Mouse (Mus musculus) embryonic facial prominence, embryonic 11.5 days (tissue): Measurements from ENCODE around the gene Il2ra. TPM values are rescaled to one million over a fixed set of nuclear protein-coding genes. Genes with fewer than 3 reads are reported as not detected.
"Not testable (repeated sequence)": the region's sequence is repeated elsewhere in the genome, so short reads cannot be mapped to it uniquely, and the experiment has no call there.

Source experiments
- ATAC-seq: fragments of 200-750 bp; cut with Nextera tagmentation; replicated peaks from 2 replicates; pipeline ENCODE4 v1.8.0; 2017; ENCODE audit warnings: low read depth; ENCODE audit not compliant: insufficient number of reproducible peaks, low FRiP score, low TSS enrichment
- DNase-seq: peaks from one replicate; pipeline ENCODE4 v3.0.0-alpha.2; 2015; ENCODE audit warnings: low spot score
- H3K27ac ChIP-seq: fragments of 300-500 bp; sonication (generic); replicated peaks from 2 replicates; pipeline ENCODE4 v1.5.1; 2014; ENCODE audit warnings: mild to moderate bottlenecking, low read depth, low read length, control low read depth
- H3K27me3 ChIP-seq: fragments of 300-500 bp; sonication (generic); 2 replicates; pipeline ENCODE4 v1.6.1; 2014; ENCODE audit warnings: mild to moderate bottlenecking, low read length, moderate library complexity, mixed read lengths; ENCODE audit not compliant: control insufficient read depth, insufficient read depth
- H3K36me3 ChIP-seq: fragments of 300-500 bp; sonication (generic); replicated peaks from 2 replicates; pipeline ENCODE4 v1.6.1; 2014; ENCODE audit warnings: low read depth, mild to moderate bottlenecking, low read length, moderate library complexity, mixed read lengths; ENCODE audit not compliant: control insufficient read depth, insufficient read depth
- H3K4me1 ChIP-seq: fragments of 300-500 bp; sonication (generic); 2 replicates; pipeline ENCODE4 v1.6.1; 2014; ENCODE audit warnings: low read length, mixed read lengths; ENCODE audit not compliant: control insufficient read depth, insufficient read depth
- H3K4me2 ChIP-seq: fragments of 300-500 bp; sonication (generic); 2 replicates; pipeline ENCODE4 v1.6.1; 2014; ENCODE audit warnings: low read depth, mild to moderate bottlenecking, control low read depth, low read length, moderate library complexity
- H3K4me3 ChIP-seq: fragments of 300-500 bp; sonication (generic); 2 replicates; pipeline ENCODE4 v1.5.1; 2014; ENCODE audit warnings: low read depth, low read length, control low read depth
- H3K9ac ChIP-seq: fragments of 300-500 bp; sonication (generic); replicated peaks from 2 replicates; pipeline ENCODE4 v1.6.1; 2014; ENCODE audit warnings: mild to moderate bottlenecking, control low read depth, low read length
- H3K9me3 ChIP-seq: fragments of 300-500 bp; sonication (generic); replicated peaks from 2 replicates; pipeline ENCODE4 v1.6.1; 2016; ENCODE audit warnings: mild to moderate bottlenecking, low read length, inconsistent platforms, mixed read lengths; ENCODE audit not compliant: control insufficient read depth
- WGBS: fragments of 180-500 bp; shearing (Covaris S2); extraction: QIAGEN DNeasy Blood & Tissue Kit; methylation state at CpG from one replicate; pipeline ENCODE4 v1.1.7; 2014; 5-methylcytosine and 5-hydroxymethylcytosine counted together
- polyA plus RNA-seq: library from polyadenylated mRNA; unstranded; fragments of >200 nt; fragmentation: Nextera tagmentation; extraction: Ambion mirVana; gene quantifications from 2 replicates; pipeline ENCODE4 v1.2.1, GENCODE M21; 2014

Il2ra gene
- polyA plus RNA-seq, 1 experiment from 2014 or later: not detected

DNA sequence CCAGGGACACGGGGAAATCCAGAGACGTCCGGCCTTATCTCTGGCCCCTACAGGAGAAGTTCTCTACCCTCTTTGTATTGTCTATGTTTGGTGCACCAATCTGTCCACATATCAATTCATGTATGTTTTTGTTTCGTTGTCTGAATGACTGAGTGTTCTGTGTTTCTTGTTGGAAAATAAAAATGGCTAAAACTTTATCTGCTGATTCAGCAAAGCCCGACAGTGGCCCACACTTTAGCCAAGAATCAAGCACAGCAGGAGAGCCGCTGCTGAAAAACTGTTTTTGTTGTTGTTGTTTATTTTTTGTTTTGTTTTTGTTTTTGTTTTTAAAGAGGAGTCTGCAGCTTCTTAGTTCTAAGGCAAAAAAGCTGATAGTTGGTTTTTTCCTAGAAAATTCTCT is 29.7 kb upstream of the Il2ra start:
- not testable (repeated sequence) for H3K4me1 ChIP-seq, H3K9me3 ChIP-seq, H3K4me3 ChIP-seq, H3K36me3 ChIP-seq, DNase-seq, H3K4me2 ChIP-seq, H3K27ac ChIP-seq, H3K9ac ChIP-seq, H3K27me3 ChIP-seq, ATAC-seq
- WGBS: 85% methylated on average over 6 of the region's 6 CpGs

DNA sequence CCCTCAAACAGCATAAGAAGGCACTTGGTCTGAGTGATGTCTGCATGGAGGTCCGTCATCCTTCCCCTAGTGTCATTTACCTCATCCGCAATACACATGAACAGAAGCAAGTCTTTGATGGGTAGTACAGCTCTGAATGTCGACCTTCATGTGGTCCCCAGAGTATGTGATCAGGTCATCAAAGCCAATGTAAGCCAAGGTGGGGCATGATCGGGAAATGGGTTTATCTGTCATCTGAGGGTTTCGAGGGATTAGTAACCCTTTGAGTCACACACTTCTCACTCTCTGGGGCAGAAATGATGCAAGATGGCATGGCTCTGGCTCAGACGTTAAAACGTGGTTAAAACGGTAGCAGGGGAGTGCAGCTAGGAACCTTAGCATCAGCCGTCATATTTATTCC is 25.8 kb upstream of the Il2ra start:
- WGBS: 87% methylated on average over 9 of the region's 9 CpGs
- H3K4me3 ChIP-seq: no peak overlapping the region
- no peak overlapping the region for H3K27ac ChIP-seq
- ATAC-seq (no peak), DNase-seq (no peak)
- no peaks in the 10 kb centered on the region for H3K4me1 ChIP-seq
- no peaks in the 10 kb centered on the region for H3K36me3 ChIP-seq
- H3K9me3 ChIP-seq: no peaks in the 10 kb centered on the region
- no peak overlapping the region for H3K9ac ChIP-seq
- no peaks in the 10 kb centered on the region for H3K27me3 ChIP-seq
- no peak overlapping the region for H3K4me2 ChIP-seq

- H3K4me1 ChIP-seq: no peaks in the 10 kb centered on the region
- H3K27me3 ChIP-seq: no peaks in the 10 kb centered on the region
- H3K4me2 ChIP-seq: no peak overlapping the region
- 74% methylated on average over 2 of the region's 2 CpGs for WGBS
- no peak for DNase-seq
- ATAC-seq: no peak
- H3K9ac ChIP-seq: no peak overlapping the region
- no peaks in the 10 kb centered on the region for H3K9me3 ChIP-seq
- no peak overlapping the region for H3K4me3 ChIP-seq
- H3K27ac ChIP-seq: no peak overlapping the region
- H3K36me3 ChIP-seq: no peaks in the 10 kb centered on the region
These were observed 23.0 kb upstream of the Il2ra start for GRCm38 (mm10) chr2:11619598-11619997.

DNA sequence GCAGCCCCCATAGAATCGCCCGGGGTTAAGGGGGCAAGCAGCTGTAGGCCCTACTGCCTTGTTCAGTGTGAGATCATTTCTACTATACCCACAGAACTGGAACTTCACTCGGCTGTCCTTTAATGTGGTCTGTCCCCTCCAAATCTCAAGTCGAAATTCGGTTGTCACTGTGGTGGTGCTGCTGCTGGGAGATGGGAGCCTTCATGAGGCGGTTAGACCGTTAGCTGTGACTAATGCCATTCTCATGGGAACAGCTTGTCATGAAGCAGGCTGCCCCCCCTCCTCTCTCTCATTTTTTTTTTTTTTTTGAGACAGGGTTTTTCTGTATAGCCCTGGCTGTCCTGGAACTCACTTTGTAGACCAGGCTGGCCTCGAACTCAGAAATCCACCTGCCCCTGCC is 19.4 kb upstream of the Il2ra start:
- H3K4me3 ChIP-seq: no peak overlapping the region
- no peaks in the 10 kb centered on the region for H3K27me3 ChIP-seq
- no peak overlapping the region for H3K9ac ChIP-seq
- H3K9me3 ChIP-seq: no peaks in the 10 kb centered on the region
- 85% methylated on average over 7 of the region's 8 CpGs for WGBS
- ATAC-seq (no peak), DNase-seq (no peak)
- no peaks in the 10 kb centered on the region for H3K36me3 ChIP-seq
- H3K27ac ChIP-seq: no peak overlapping the region
- no peak overlapping the region for H3K4me2 ChIP-seq
- no peaks in the 10 kb centered on the region for H3K4me1 ChIP-seq

GRCm38 (mm10) chr2:11623726-11624125 is 18.9 kb upstream of the Il2ra start:
- ATAC-seq: no peak
- 81% methylated on average over 2 of the region's 2 CpGs for WGBS
- no peak overlapping the region for H3K4me2 ChIP-seq

DNA sequence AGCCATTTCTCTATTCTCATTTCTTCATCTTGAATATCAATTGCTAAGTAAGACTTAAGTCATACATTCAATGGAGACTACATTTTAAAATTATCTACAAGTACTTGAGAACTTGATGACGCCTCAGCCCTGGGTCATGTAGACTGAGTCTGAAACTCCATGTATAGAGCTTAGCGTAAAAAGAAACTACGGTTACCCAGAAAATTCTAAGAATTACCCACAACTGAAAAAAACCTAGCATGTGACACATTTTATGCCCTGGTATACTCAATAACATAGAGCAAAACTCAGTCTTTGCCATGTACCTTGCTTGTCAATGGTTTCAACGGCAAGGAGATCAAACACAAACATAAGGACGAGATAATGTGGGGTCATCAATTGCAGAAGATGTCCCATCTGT is 16.7 kb upstream of the Il2ra start, which contains the start of gene Gm17490:
TSS of gene Gm17490 (minus strand) at position 375 of the 400 bp plus-strand sequence.
- no peak within 1 kb of the TSS for H3K9ac ChIP-seq
- H3K4me3 ChIP-seq: no peak within 1 kb of the TSS
- H3K4me2 ChIP-seq: no peak within 1 kb of the TSS
- H3K9me3 ChIP-seq: no peaks in the 10 kb centered on the region
- ATAC-seq (no peak), DNase-seq (no peak)
- H3K36me3 ChIP-seq: no peaks in the 10 kb centered on the region
- H3K4me1 ChIP-seq: no peaks in the 10 kb centered on the region
- 95% methylated on average over 5 of the region's 5 CpGs for WGBS
- no peaks in the 10 kb centered on the region for H3K27me3 ChIP-seq
- H3K27ac ChIP-seq: no peak within 1 kb of the TSS

More at GRCm38 (mm10) chr2:11623726-11624125, 18.9 kb upstream of the Il2ra start:
- no peak for DNase-seq
- H3K4me3 ChIP-seq: no peak overlapping the region
- no peaks in the 10 kb centered on the region for H3K4me1 ChIP-seq
- no peak overlapping the region for H3K9ac ChIP-seq
- H3K27me3 ChIP-seq: no peaks in the 10 kb centered on the region
- no peaks in the 10 kb centered on the region for H3K36me3 ChIP-seq
- H3K27ac ChIP-seq: no peak overlapping the region
- H3K9me3 ChIP-seq: no peaks in the 10 kb centered on the region

DNA sequence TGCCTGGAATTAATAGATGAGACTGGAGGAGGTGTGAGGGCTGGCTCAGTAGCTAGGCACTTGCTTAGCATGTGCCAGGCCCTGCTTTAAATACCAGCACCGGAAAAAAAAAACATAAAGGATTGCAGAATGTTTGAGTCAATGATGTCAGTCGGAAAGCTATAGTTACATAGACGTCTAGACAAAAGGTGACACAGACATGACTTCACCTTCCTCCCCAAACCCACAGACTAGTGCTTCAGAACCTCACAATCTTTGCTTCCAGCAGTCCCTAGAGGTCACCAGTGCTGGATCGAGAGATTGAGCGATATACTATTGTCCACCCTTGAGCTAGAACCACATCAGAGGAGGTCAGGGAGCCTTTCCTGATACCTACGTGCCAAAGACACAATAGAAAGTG is 7.6 kb upstream of the Il2ra start:
- Histone ChIP-seq H3K27ac (no peak overlapping the region), H3K36me3 (no peaks in the 10 kb centered on the region), H3K9ac (no peak overlapping the region), H3K4me2 (no peak overlapping the region), H3K4me3 (no peak overlapping the region), H3K27me3 (no peaks in the 10 kb centered on the region), H3K4me1 (no peaks in the 10 kb centered on the region), H3K9me3 (no peaks in the 10 kb centered on the region)
- no peak for ATAC-seq
- WGBS: 85% methylated on average over 6 of the region's 6 CpGs
- no peak for DNase-seq

DNA sequence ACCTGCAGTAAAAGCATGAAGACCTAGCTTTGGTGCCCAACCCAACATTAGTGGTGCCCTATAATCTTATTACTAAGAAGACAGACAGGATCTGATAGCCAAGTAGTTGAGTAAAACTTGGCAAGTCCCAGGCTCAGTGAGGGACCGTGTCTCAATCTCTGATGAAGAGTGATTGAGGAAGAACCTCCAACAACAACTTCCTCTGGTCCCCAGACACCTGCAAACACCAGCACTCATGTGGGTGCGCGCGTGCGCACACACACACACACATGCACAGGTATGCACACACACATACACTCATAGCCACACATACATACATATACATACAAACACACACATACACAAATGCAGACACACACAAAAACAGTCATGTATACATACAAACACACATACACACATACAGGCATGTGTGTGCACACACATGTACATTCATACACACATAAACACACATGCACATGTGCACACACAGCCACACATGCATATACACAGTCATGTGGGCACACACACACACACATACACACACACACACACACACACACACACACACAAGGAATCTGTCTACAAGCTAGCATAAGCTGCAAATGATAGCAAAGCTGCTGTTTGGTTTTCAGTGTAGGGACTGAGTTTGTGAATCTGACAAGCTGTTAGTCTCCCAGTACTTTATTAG is 7.0 kb upstream of the Il2ra start:
- H3K4me1 ChIP-seq: no peaks in the 10 kb centered on the region
- WGBS: 95% methylated on average over 5 of the region's 5 CpGs
- H3K27ac ChIP-seq: no peak overlapping the region
- no peak overlapping the region for H3K4me2 ChIP-seq
- DNase-seq: no peak
- H3K36me3 ChIP-seq: no peaks in the 10 kb centered on the region
- ATAC-seq: no peak
- H3K9ac ChIP-seq: no peak overlapping the region
- no peaks in the 10 kb centered on the region for H3K27me3 ChIP-seq
- H3K4me3 ChIP-seq: no peak overlapping the region
- H3K9me3 ChIP-seq: no peaks in the 10 kb centered on the region
